Mouse (Mus musculus): Measurements from ENCODE around the gene Cacna1a.

- TF ChIP-seq GATA1 (IDR thresholded peaks at IDR 0.05; ENCODE audit: borderline replicate concordance, low read length) (no peak), FLI1 (IDR thresholded peaks at IDR 0.05; ENCODE audit: low read length) (no peak)
These were observed 166.2 kb downstream of the Cacna1a start for GRCm38 (mm10) chr8:84554301-84555027.
